Mouse (Mus musculus) adrenal gland, adult 18-20 months (tissue): ENCODE results near the gene Scube1. TPM values are rescaled to one million over a fixed set of nuclear protein-coding genes. Genes with fewer than 3 reads are reported as not detected.

ENCODE experiments used
- DNase-seq, 2 experiments: peaks; one replicate each; pipeline ENCODE4 v3.0.0; 2021 to 2022; ENCODE audit warnings: low spot score in 2 of 2
- total RNA-seq, 2 experiments: library from RNA; stranded (reverse); gene quantifications; 1 replicate in 1 of 2; 2 replicates in 1 of 2; pipeline ENCODE4 v1.2.3; 2021

Scube1 gene
- total RNA-seq, 2 experiments from 2014 or later: 2.9 to 5.6 TPM

DNA sequence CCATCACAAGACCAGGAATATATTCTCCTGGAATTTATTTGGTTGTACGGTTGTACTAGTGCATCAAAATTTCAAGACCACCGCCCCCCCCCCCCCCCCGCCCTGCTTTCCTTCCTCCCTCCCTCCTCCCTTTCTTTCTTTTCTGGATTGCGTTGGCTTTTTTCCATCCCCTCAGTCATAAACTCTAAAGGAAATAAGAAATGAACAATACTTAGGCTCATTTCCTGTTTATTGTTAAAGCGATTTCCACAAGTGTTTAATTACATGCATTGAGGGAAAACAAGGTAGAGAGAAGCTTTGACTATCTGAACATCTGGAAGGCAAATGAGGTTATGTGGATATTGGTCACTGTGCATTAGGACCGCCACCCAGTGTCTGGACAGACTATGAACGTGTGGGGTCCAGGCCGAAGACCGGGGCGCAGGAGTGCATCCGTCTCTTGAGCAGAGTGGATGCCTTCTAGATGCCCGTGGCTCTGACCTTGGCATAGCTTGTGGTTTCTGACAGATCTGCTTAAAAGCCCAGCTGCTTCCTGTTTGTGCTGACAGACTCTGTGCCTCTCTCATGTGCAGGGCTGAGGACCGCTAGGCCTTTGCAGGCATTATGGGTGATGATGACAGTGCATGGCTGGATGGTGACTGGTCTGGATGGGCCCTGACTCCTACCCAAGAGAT, 122.3 kb downstream of the Scube1 start:
- DNase-seq: no peak

GRCm38 (mm10) chr15:83601185-83601584, 123.6 kb downstream of the Scube1 start:
- no peak for DNase-seq

- DNase-seq: no peak
Observed at GRCm38 (mm10) chr15:83596833-83597232, 128.0 kb downstream of the Scube1 start.

GRCm38 (mm10) chr15:83595364-83595711, 129.5 kb downstream of the Scube1 start:
- no peak for DNase-seq

DNA sequence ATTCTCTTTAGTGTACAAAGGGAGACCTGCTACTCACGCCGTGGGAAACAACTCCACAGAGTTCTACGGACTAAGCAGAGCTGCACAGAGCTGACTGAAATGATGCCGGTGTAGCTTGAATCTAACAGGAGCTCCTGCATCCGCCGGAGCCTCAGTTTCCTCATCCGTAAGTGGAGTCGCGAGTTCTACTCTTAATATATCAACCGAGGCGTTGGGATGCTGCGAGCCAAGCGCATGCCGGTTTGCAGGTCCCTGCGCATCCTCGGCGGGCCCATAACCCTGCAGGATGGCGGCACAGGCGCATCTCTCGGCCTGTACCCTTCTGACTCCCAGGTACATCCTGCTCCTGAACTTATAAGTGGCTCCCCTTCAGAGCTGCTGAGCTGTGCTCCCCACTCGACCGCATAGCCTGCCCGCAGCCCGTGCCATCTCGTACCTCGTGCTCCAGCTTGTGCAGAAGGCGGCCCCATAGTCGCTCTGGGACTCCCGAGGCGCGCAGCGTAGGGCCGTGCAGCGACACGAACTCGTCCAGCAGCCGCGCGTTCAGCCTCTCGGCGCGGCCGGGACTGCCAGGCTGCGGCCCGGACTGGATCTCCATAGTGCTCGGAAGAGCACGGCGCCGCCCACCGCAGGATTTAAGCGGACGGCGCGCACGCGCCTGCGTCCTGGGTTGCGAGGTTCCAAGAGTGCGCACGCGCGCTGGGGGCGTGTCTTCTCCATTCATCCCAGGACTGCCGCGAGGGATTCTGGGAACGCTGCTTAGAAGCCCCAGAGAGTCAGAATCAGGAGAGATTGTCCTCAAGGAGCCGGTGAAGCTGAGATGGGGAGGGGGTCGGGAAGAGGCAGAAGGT, 130.1 kb downstream of the Scube1 start, which contains the start of gene Ttll12:
Gene Ttll12, minus strand, starts transcription at position 645 of the 851 bp plus-strand sequence.
- peak; percentile 92 to 94 for DNase-seq

DNA sequence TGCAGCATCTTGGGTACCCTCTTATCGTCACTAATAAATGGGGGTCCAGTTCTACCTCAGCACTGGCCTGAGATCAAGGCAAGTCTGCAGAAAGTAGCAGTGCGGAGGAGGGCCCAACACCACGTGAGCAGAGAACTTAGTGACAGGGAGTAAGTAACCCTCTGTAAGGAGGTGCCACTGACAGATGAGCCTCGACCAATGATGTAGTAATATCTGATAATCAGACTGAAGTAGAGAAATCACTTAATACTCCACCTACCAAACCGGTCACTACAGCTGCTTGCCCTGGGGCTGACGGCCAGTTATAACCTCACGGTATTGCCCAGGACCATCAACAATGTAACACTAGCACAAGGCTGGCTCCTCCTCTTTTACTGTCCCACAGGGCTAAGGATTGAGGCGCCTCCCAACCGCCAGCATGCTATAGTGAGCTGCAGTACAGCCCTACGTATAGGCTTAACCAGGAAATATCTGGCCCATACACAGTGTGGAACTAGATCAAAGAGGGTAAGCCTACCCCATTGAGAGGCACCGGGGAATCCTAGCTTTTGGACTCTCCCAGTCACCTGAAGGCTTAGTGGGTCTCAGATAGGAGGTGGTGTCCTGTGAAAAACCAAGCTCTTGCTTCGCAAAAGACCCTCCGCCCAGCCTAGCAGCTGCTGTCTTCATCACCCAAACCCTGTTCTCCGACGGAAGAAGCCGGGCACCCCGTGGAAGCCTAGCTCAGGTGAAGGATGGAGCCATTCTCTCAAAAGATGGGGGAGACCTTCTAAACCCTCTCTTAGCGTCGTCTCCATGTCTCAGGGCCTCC, 130.9 kb downstream of the Scube1 start:
- no peak for DNase-seq

DNA sequence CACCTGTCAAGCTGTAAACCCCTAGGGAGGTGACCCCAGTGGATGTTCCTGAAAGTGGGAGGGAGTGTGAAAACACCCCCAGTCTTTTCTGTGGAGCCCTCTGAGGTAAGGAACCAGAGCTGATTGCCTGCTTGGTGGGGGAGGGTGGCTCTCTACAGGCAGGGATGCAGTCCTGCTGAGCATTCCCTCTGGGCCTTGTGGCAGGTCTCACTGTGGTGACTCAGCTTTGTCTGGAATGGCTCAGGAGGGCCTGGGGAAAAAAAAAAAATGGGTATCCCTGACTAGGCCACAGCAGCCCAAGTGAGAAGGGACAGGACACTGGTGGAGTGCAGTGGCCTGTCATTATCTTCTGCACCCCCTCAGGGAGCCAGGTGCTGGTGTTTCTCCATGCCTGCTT, 131.6 kb downstream of the Scube1 start:
- no peak for DNase-seq

- DNase-seq: no peak
Observed at GRCm38 (mm10) chr15:83592260-83593188, 132.3 kb downstream of the Scube1 start.

GRCm38 (mm10) chr15:83591758-83592157, 133.1 kb downstream of the Scube1 start:
- DNase-seq: no peak

DNA sequence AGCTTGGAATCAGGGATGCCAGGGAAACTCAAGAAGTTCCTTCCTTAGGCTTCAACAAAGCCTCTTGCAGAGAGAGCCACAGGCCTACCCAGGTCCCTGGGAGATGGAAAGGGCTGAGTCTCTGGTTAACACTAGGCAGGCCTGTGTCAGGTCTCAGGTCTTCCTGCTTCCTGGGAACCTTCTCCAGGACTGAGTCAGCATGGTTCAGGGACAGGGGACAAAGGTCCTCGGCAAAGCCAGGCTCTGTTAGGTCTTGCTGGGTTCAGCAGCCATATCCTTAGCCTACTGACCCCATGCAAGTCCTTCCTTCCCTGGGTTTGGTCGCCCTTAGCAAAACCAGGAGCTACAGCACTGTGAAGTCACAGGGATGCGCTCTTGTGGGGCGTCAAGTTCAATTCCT, 134.0 kb downstream of the Scube1 start:
- no peak for DNase-seq

GRCm38 (mm10) chr15:83584741-83585220, 140.0 kb downstream of the Scube1 start:
- DNase-seq: no peak

DNA sequence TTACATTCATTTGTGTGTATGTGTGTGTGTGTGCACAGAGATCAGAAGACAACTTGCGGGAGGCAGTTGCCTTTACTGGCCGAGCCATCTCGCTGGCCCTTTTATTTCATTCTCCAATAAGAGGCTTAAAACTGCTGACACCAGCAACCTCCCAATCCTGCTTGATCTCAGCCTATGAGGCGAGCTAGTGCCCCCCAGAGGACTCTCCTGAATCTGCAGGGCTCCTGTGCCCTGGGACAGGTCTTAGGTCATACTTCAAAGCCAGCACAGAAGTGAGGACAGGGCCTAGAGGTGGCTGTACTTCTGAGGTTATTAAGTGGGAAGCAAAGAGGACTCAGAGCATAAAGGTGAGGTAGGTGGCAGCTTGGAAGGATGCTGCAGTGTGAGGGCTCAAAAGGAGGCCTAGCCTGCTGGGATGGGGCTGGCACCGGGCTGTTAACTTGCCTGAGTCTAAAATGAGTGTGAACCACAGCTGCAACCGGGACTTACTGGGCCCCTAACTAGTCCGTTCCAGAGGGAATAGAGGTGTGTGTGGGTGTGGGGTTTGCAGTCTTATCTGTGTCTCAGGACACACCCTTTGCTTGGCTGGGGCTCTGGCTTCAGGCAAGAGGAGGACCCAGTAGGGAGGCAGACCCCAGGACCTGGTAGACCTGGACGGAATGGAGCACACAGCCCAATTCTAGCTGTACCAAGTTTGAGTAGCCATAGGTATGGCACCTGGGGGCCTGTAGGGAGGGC, 141.2 kb downstream of the Scube1 start:
- peak; percentile 60 to 65 for DNase-seq

GRCm38 (mm10) chr15:83582931-83583330, 141.9 kb downstream of the Scube1 start:
- no peak for DNase-seq

DNA sequence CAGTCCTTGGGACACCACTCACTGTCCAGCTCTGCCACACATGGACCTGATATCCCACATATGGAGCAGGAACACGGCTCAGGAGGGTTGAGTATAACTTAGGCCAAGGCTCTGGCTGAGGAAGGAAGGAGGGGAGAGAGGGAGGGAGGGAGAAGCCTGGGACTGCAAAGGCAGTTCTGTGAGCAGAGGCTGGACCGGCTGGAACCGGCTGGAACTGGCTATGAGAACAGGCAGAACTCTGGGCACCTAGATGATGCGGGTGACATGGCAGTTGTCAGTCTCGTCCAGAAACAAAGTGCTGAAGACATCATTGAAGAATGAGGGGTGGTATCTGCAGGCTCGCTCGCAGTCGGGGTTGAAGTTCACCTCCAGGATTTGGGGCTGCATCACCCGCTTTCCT, 148.2 kb downstream of the Scube1 start:
- DNase-seq: no peak

DNA sequence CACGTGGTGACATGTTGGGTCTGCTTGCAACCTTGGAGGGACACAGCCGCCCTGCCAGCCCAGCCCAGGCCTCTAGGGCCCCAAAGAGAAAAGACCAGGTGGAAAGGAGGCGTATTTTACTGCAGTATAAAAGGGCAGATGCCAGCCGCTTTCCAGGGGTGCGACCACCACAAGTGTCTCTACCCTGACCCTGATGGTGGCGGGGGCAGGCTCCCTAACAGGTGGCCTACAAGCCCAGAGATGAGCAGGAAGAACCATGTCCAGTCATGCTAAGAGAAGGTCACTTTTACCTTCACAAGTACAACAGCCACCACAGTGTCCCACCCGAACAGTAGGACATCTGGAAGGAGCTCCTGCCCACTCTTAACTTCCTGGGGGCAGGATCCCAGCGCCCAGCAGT, 149.3 kb downstream of the Scube1 start:
- no peak for DNase-seq

- DNase-seq: peak in 1 of 2 experiments; percentile 49
Observed at GRCm38 (mm10) chr15:83574731-83575351, 150.0 kb downstream of the Scube1 start.

DNA sequence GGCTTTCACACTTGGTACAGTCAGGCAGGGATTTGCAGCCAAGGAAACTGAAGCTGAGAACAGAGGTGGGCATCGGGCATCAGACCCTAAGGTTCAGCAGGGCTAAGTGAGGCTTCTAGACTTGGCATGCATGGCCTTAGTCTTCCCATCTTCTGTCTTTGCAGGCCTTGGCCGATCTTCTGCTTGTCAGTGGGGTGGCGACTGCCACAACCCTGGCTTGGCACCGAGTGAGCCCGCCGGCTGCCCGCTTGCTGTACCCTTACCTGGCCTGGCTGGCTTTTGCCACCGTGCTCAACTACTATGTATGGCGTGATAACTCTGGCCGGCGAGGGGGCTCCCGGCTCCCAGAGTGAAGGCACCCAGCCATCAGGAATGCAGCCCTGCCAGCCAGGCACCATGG, 151.2 kb downstream of the Scube1 start:
- DNase-seq: no peak

DNA sequence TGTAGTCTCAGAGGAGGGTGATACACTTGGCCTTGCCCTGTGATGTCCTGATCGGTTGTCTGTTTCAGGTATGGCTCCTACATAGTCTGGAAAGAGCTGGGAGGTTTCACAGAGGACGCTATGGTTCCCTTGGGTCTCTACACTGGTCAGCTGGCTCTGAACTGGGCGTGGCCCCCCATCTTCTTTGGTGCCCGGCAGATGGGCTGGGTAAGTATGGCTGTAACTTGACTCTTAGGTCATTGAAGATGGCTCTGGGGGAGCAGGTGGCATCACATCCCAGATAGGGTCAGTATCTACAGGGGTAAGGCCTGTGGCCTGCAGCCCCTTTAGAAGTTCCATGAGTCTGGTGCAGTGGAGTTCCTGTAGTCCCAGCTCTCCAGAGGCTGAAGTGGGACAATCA, 152.7 kb downstream of the Scube1 start:
- no peak for DNase-seq

- DNase-seq: no peak
Observed at GRCm38 (mm10) chr15:83571636-83572035, 153.2 kb downstream of the Scube1 start.
